Mouse (Mus musculus) cortical plate, adult 2 months (tissue): ENCODE results near the gene Cntfr.

Experiments used
- CTCF ChIP-seq: fragments of 200-500 bp; IDR thresholded peaks from 2 replicates; pipeline ENCODE4 v1.5.1; 2011; ENCODE audit warnings: mild to moderate bottlenecking, control low read depth, low read length; ENCODE audit not compliant: insufficient read depth; ENCODE audit errors: extremely low read depth
- POLR2A ChIP-seq: fragments of 200-500 bp; IDR thresholded peaks from 2 replicates; pipeline ENCODE4 v1.6.1; 2011; ENCODE audit warnings: mild to moderate bottlenecking, low read length, control low read depth; ENCODE audit not compliant: insufficient read depth; ENCODE audit errors: extremely low read depth

GRCm38 (mm10) chr4:41738256-41738603 is 41.3 kb upstream of the Cntfr start:
- TF ChIP-seq CTCF (no peak), POLR2A (no peak)
